Mouse (Mus musculus): ENCODE data around the gene Myom1.

- TF ChIP-seq CTCF (conservative IDR thresholded peaks at IDR 0.05; ENCODE audit: low read length) (no peak), POU5F1 (IDR thresholded peaks at IDR 0.05; ENCODE audit: borderline replicate concordance, low read length) (no peak)
Observed at GRCm38 (mm10) chr17:71008676-71009075, 6.2 kb downstream of the Myom1 start.
